Mouse (Mus musculus) telencephalon, adult 2 months (tissue): ENCODE results near the gene Ctnna3.

ENCODE experiments used
- DNase-seq: peaks from one replicate; pipeline ENCODE4 v3.0.0-alpha.2; 2011; ENCODE audit warnings: low read depth, low spot score

Gene Ctnna3

DNA sequence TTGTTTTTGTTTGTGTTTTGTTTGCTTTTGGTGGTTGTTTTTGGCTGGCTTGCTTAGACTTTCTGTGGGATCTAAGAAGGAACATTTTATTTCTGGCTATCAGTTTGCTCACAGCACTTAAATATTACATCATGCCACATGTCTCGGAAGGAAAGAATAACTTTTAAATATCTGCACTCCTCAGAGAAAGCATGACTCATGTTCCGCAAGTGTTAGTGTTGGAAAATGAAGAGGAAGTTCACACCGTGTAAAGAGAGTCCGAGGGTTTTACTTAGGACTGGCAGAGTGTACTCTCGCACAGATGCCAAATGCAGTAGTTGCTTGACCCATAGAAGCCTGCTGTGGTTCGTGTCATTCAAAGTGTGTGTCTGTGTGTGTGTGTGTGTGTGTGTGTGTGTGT lies 619.3 kb downstream of the Ctnna3 start:
- DNase-seq: peak; percentile 71

DNA sequence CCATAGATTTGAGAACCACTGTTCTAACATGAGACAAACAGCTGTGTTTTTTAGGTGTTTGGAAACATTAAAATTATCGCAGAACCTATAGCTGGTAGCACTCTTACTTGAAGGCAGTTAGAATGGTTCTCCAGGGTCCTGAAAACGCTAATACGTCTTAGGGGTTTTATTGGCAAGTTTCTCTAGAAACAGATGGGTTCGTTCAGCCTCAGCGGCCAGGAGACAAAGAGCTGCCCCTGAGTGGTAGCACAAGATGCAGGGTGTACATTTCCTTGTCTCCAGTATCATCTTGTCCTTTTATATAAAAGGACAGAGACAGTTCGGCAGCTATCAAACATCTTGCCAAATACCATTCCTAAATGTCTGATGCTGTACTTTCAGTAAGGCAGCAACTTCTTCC lies 620.0 kb downstream of the Ctnna3 start:
- DNase-seq: no peak

- no peak for DNase-seq
These were observed 633.8 kb downstream of the Ctnna3 start for GRCm38 (mm10) chr10:64063704-64064103.

DNA sequence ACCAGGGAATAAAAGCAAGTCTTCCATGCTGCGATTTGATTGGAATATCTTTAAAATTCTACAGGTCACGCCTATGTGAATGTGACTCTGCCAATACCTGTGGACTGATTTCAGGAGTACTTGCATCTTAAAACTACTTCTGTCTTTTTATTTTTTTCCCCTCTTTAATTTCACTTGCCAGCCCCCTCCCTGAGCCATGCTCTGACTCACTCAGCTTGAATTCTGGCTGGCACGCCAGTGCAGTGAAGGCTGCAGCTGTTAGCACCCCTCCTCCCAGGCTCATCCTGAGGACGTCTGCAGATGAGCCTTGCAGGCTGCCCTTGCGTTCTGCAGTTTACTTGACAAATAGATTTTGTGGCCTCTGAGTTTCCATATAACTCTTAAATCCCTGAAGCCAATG lies 646.0 kb downstream of the Ctnna3 start:
- DNase-seq: peak; percentile 86

GRCm38 (mm10) chr10:64076410-64077052 lies 646.6 kb downstream of the Ctnna3 start:
- no peak for DNase-seq

GRCm38 (mm10) chr10:64082345-64082744 lies 652.4 kb downstream of the Ctnna3 start:
- no peak for DNase-seq

DNA sequence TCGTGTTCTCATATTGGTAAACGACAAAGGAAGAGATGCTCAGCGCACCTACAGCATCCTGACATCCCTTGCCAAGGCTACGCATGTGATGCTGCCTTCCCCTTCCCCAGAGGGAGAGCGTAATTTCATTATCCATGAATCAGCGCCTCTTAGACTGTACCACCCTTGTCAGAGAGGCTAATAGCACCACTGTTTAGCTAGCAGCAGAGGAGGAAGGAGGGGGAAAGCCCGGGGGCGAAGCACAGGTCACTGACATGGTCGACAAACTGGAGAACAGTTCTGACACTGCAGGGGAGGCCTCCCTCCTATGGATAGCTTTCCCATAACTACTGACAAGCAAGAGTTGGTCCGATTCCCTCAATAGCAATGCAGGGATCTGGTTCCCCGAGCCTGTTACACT lies 653.9 kb downstream of the Ctnna3 start:
- DNase-seq: peak; percentile 10

- peak; percentile 46 for DNase-seq
These were observed 654.6 kb downstream of the Ctnna3 start for GRCm38 (mm10) chr10:64084465-64084864.

DNA sequence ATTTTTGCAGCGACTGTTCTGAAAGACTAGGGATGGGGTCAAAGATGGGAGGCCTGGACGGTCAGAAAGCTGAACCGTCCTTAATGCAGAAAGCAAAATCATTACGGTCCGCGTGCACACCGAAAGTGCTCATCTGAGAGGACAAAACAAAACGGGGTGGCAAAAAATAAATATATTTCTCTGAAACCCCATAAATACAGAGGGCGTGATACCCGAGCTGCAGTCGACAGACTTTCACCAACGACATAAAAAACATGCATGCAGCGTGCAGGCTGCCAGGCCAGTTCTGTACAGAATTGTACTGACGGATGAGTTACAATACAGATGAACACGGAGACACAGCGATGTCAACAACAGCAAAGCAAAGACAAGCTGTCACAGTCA lies 656.3 kb downstream of the Ctnna3 start:
- peak; percentile 15 for DNase-seq

GRCm38 (mm10) chr10:64086567-64087391 lies 656.9 kb downstream of the Ctnna3 start:
- peak; percentile 32 for DNase-seq

DNA sequence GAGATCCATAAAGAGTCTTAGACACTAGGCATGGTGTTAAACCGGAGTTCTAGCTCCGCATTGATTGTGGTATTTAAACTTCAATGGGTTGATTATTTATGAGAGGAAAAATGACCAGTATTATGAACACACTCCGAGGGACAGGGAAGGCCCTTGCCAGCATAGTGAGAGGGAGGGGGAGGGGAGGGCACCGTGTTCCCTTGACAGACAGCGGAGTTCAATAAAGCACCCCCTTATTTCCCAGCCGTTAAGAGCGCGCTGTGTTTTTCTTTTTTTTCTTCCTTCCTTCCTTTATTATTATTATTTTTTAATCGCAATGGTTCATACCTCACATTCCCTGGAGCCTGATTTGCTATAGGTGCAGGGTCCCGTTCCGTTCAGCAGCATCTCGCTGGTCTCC lies 657.6 kb downstream of the Ctnna3 start:
- DNase-seq: peak; percentile 11

GRCm38 (mm10) chr10:64087936-64088773 lies 658.3 kb downstream of the Ctnna3 start:
- peak; percentile 22 for DNase-seq

DNA sequence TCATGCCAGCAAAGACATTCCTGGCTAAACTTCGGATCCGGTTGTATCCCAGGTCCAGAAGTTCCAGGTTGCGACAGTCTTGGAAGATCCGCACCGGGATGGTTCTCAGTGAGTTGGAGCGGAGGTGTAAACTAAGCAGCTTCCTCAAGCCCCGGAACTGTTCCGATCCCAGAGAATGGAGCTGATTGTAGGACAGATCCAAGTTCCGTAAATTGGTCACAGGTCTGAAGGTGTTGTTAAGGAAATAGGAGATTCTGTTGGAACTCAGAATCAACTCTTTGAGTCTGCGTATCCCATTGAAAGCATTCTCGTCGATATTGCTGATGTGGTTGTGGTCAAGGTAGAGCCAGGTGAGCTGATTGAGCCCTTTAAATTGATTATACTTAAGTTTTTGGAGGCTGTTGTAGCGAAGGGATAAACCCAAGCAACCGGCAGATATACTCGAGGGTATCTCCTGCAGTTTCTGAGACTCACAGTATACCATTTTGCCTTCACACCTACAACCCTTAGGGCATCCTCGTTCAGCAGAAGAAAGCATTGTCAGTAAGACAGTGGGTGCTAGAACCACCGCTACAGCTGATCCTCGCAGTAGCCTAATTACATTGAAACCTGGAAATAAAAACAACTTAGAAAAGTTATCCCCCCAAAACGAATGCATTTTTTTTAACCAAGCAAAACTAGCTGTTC lies 659.0 kb downstream of the Ctnna3 start:
- DNase-seq: peak; percentile 34

DNA sequence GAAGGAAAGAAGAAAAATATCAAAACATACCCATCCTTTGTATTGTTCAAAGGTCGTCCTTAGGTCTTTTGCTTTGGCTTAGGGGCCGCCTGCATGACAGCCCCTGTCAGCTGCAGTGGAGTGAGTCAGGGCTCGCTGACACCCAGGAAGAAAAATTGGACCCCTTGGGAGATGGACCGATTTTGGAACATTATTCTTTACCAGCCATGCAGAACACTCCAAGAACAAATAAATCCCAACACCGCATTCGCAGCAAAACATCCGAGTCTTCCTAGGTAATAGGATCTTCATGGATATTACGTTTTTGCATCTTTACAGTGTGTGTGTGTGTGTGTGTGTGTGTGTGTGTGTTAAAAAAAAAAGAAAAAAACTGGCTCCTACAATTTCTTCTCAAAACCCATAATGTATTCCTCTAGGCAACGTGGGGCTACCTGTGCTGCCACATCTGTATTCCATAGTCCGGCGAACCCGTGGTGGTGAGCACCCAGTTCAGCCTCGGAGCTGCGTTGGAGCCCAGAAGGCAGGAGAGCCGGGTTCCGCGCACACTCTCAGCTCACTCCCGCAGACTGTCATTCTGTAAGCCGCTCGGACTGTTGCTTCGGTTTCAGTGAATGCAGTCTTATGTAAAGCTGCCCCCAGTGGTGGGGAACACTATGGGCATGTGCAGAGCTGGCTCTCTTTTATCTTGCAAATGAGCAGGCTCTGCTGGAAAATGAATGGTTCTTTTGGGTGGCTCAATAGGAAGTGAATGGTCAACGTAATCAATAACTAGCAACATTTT lies 660.0 kb downstream of the Ctnna3 start, which contains the start of gene Lrrtm3:
Gene Lrrtm3 (minus strand): TSS at position 598 of the 781 bp plus-strand sequence.
- DNase-seq: peak; percentile 91

- no peak for DNase-seq
These were observed 666.6 kb downstream of the Ctnna3 start for GRCm38 (mm10) chr10:64096532-64096931.

GRCm38 (mm10) chr10:64115246-64115645 lies 685.3 kb downstream of the Ctnna3 start:
- DNase-seq: peak; percentile 48

- no peak for DNase-seq
These were observed 688.9 kb downstream of the Ctnna3 start for GRCm38 (mm10) chr10:64118833-64119232.

- no peak for DNase-seq
These were observed 700.7 kb downstream of the Ctnna3 start for GRCm38 (mm10) chr10:64130397-64131150.

GRCm38 (mm10) chr10:64133461-64133860 lies 703.6 kb downstream of the Ctnna3 start:
- no peak for DNase-seq

DNA sequence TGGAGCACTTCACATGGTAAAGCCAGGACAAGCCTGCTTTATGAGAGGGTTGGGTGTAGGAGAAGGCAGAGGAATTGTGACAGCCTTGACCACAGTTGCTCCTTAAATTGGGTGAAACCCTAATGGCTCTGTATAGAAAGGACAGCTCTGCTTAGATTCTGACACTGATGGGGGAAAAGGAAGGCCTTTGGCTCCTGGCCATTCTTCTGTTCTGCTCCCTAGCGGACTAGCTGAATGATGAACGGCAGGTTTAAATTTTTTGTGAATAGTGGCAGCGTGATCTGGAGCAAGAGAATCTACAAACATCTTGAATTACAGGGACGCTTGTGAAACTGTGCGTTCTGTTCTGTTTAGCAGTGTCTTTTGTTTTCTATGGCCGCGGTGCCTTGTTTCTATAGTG lies 705.6 kb downstream of the Ctnna3 start:
- DNase-seq: no peak
